Mouse (Mus musculus) stomach, embryonic 15.5 days (tissue): ENCODE measurements at regions not wholly inside any gene's neighbourhood (a gene's known extent, or its start where the extent isn't known, plus 50 kb on each side); places are given as distances from the start of the nearest gene placed in this dataset.

ENCODE experiments used
- ATAC-seq: fragments of 200-750 bp; cut with Nextera tagmentation; 2 replicates; pipeline ENCODE4 v1.8.0; 2017; ENCODE audit warnings: low read depth, moderate number of reproducible peaks, moderate TSS enrichment; ENCODE audit not compliant: insufficient read depth, low FRiP score
- H3K27ac ChIP-seq: fragments of 300-500 bp; sonication (generic); 2 replicates; pipeline ENCODE4 v1.5.1; 2015; ENCODE audit warnings: mild to moderate bottlenecking, inconsistent platforms
- H3K27me3 ChIP-seq: fragments of 300-500 bp; sonication (generic); replicated peaks from 2 replicates; pipeline ENCODE4 v1.6.1; 2015; ENCODE audit warnings: inconsistent platforms
- H3K36me3 ChIP-seq: fragments of 300-500 bp; sonication (generic); 2 replicates; pipeline ENCODE4 v1.6.1; 2015; ENCODE audit warnings: inconsistent platforms
- H3K4me1 ChIP-seq: fragments of 300-500 bp; sonication (generic); 2 replicates; pipeline ENCODE4 v1.6.1; 2015; ENCODE audit warnings: inconsistent platforms
- H3K4me2 ChIP-seq: fragments of 300-500 bp; sonication (generic); 2 replicates; pipeline ENCODE4 v1.6.1; 2015; ENCODE audit warnings: mild to moderate bottlenecking, inconsistent platforms
- H3K4me3 ChIP-seq: fragments of 300-500 bp; sonication (generic); replicated peaks from 2 replicates; pipeline ENCODE4 v1.5.1; 2015; ENCODE audit warnings: inconsistent platforms
- H3K9ac ChIP-seq: fragments of 300-500 bp; sonication (generic); 2 replicates; pipeline ENCODE4 v1.6.1; 2015; ENCODE audit warnings: inconsistent platforms
- H3K9me3 ChIP-seq: fragments of 300-500 bp; sonication (generic); 2 replicates; pipeline ENCODE4 v1.6.1; 2016; ENCODE audit warnings: inconsistent platforms
- WGBS: fragments of 180-500 bp; shearing (Covaris S2); methylation state at CpG from one replicate; pipeline ENCODE4 v1.1.7; 2015; 5-methylcytosine and 5-hydroxymethylcytosine counted together

GRCm38 (mm10) chr19:26296360-26296759 is 308.5 kb upstream of the Smarca2 start:
- ATAC-seq, result no peak
- H3K4me1 ChIP-seq, result no peaks in the 10 kb centered on the region
- H3K9me3 ChIP-seq, result no peaks in the 10 kb centered on the region
- no peak overlapping the region for H3K4me3 ChIP-seq
- H3K9ac ChIP-seq, result no peak overlapping the region
- H3K27ac ChIP-seq, result no peak overlapping the region
- H3K36me3 ChIP-seq, result no peaks in the 10 kb centered on the region
- no peak overlapping the region for H3K4me2 ChIP-seq
- no peaks in the 10 kb centered on the region for H3K27me3 ChIP-seq
- WGBS, result 70% methylated on average over 6 of the region's 6 CpGs

- no peak overlapping the region for H3K4me2 ChIP-seq
- H3K27me3 ChIP-seq, result no peaks in the 10 kb centered on the region
- no peak overlapping the region for H3K4me3 ChIP-seq
- 85% methylated on average over 1 of the region's 1 CpGs for WGBS
- H3K36me3 ChIP-seq, result no peaks in the 10 kb centered on the region
- H3K9ac ChIP-seq, result no peak overlapping the region
- ATAC-seq, result no peak
- no peak overlapping the region for H3K27ac ChIP-seq
- H3K4me1 ChIP-seq, result no peaks in the 10 kb centered on the region
- H3K9me3 ChIP-seq, result no peaks in the 10 kb centered on the region
Observed at GRCm38 (mm10) chr19:26308477-26309135, 296.2 kb upstream of the Smarca2 start.

- no peak overlapping the region for H3K9ac ChIP-seq
- no peak for ATAC-seq
- H3K4me2 ChIP-seq, result no peak overlapping the region
- H3K9me3 ChIP-seq, result no peaks in the 10 kb centered on the region
- H3K27me3 ChIP-seq, result no peaks in the 10 kb centered on the region
- no peaks in the 10 kb centered on the region; the same call in 1 of the 2 replicates for H3K4me1 ChIP-seq
- H3K27ac ChIP-seq, result no peak overlapping the region
- no peaks in the 10 kb centered on the region for H3K36me3 ChIP-seq
- H3K4me3 ChIP-seq, result no peak overlapping the region
- 83% methylated on average over 2 of the region's 2 CpGs for WGBS
Observed at GRCm38 (mm10) chr19:26318977-26319376, 285.9 kb upstream of the Smarca2 start.

GRCm38 (mm10) chr19:26323682-26324081 is 281.2 kb upstream of the Smarca2 start:
- Histone ChIP-seq H3K4me2 (no peak overlapping the region), H3K27ac (no peak overlapping the region), H3K4me1 (no peaks in the 10 kb centered on the region), H3K9ac (no peak overlapping the region), H3K4me3 (no peak overlapping the region), H3K27me3 (no peaks in the 10 kb centered on the region), H3K9me3 (no peaks in the 10 kb centered on the region), H3K36me3 (no peaks in the 10 kb centered on the region)
- WGBS, result 84% methylated on average over 5 of the region's 5 CpGs
- no peak for ATAC-seq

GRCm38 (mm10) chr19:26339120-26339519 is 265.7 kb upstream of the Smarca2 start:
- ATAC-seq, result no peak
- H3K4me2 ChIP-seq, result no peak overlapping the region
- H3K4me3 ChIP-seq, result no peak overlapping the region
- 87% methylated on average over 4 of the region's 4 CpGs for WGBS
- H3K9ac ChIP-seq, result no peak overlapping the region
- H3K4me1 ChIP-seq, result no peaks in the 10 kb centered on the region
- no peaks in the 10 kb centered on the region for H3K9me3 ChIP-seq
- no peaks in the 10 kb centered on the region for H3K27me3 ChIP-seq
- no peaks in the 10 kb centered on the region for H3K36me3 ChIP-seq
- no peak overlapping the region for H3K27ac ChIP-seq

- 61% methylated on average over 3 of the region's 3 CpGs for WGBS
- H3K36me3 ChIP-seq, result no peaks in the 10 kb centered on the region
- H3K9ac ChIP-seq, result no peak overlapping the region
- no peak overlapping the region for H3K4me3 ChIP-seq
- no peak for ATAC-seq
- H3K27me3 ChIP-seq, result no peaks in the 10 kb centered on the region
- no peak overlapping the region for H3K27ac ChIP-seq
- no peaks in the 10 kb centered on the region for H3K4me1 ChIP-seq
- no peaks in the 10 kb centered on the region for H3K9me3 ChIP-seq
- no peak overlapping the region for H3K4me2 ChIP-seq
Observed at GRCm38 (mm10) chr19:26340155-26340554, 264.7 kb upstream of the Smarca2 start.

GRCm38 (mm10) chr19:26355054-26355453 is 249.8 kb upstream of the Smarca2 start:
- Histone ChIP-seq H3K36me3 (no peaks in the 10 kb centered on the region), H3K9me3 (no peaks in the 10 kb centered on the region), H3K4me2 (no peak overlapping the region), H3K4me3 (no peak overlapping the region), H3K4me1 (no peaks in the 10 kb centered on the region), H3K27me3 (no peaks in the 10 kb centered on the region), H3K9ac (no peak overlapping the region), H3K27ac (no peak overlapping the region)
- ATAC-seq, result no peak
- 70% methylated on average over 7 of the region's 7 CpGs for WGBS

GRCm38 (mm10) chr19:26383961-26384381 is 220.9 kb upstream of the Smarca2 start:
- Histone ChIP-seq H3K9me3 (no peaks in the 10 kb centered on the region), H3K4me3 (no peak overlapping the region), H3K4me1 (no peaks in the 10 kb centered on the region), H3K36me3 (no peaks in the 10 kb centered on the region), H3K27me3 (no peaks in the 10 kb centered on the region), H3K4me2 (no peak overlapping the region), H3K27ac (no peak overlapping the region), H3K9ac (no peak overlapping the region)
- 74% methylated on average over 4 of the region's 4 CpGs for WGBS
- no peak for ATAC-seq

- Histone ChIP-seq H3K27me3 (no peaks in the 10 kb centered on the region), H3K9ac (no peak overlapping the region), H3K4me2 (no peak overlapping the region), H3K9me3 (no peaks in the 10 kb centered on the region), H3K4me3 (no peak overlapping the region), H3K4me1 (no peaks in the 10 kb centered on the region), H3K36me3 (no peaks in the 10 kb centered on the region), H3K27ac (no peak overlapping the region)
- ATAC-seq, result no peak
Observed at GRCm38 (mm10) chr19:26386075-26386474, 218.8 kb upstream of the Smarca2 start.

- H3K4me1 ChIP-seq, result no peaks in the 10 kb centered on the region
- WGBS, result 84% methylated on average over 2 of the region's 2 CpGs
- no peak for ATAC-seq
- H3K9me3 ChIP-seq, result no peaks in the 10 kb centered on the region
- H3K4me2 ChIP-seq, result no peak overlapping the region
- no peak overlapping the region for H3K9ac ChIP-seq
- H3K27ac ChIP-seq, result no peak overlapping the region
- H3K27me3 ChIP-seq, result no peaks in the 10 kb centered on the region
- H3K4me3 ChIP-seq, result no peak overlapping the region
- no peaks in the 10 kb centered on the region for H3K36me3 ChIP-seq
Observed at GRCm38 (mm10) chr19:26412684-26413083, 192.2 kb upstream of the Smarca2 start.

- Histone ChIP-seq H3K4me1 (no peaks in the 10 kb centered on the region), H3K9me3 (no peaks in the 10 kb centered on the region), H3K4me3 (no peak overlapping the region), H3K27me3 (no peaks in the 10 kb centered on the region), H3K27ac (no peak overlapping the region), H3K4me2 (no peak overlapping the region), H3K9ac (no peak overlapping the region), H3K36me3 (no peaks in the 10 kb centered on the region)
- WGBS, result 81% methylated on average over 6 of the region's 6 CpGs
- no peak for ATAC-seq
Observed at GRCm38 (mm10) chr19:26414476-26415024, 190.3 kb upstream of the Smarca2 start.

- no peaks in the 10 kb centered on the region for H3K36me3 ChIP-seq
- WGBS, result 73% methylated on average over 2 of the region's 2 CpGs
- H3K9ac ChIP-seq, result no peak overlapping the region
- no peak overlapping the region for H3K4me3 ChIP-seq
- ATAC-seq, result no peak
- no peak overlapping the region for H3K4me2 ChIP-seq
- H3K9me3 ChIP-seq, result no peaks in the 10 kb centered on the region
- no peaks in the 10 kb centered on the region for H3K27me3 ChIP-seq
- no peaks in the 10 kb centered on the region for H3K4me1 ChIP-seq
- H3K27ac ChIP-seq, result no peak overlapping the region
Observed at GRCm38 (mm10) chr19:26419781-26420180, 185.1 kb upstream of the Smarca2 start.

GRCm38 (mm10) chr19:26439163-26439562 is 165.7 kb upstream of the Smarca2 start:
- WGBS, result 50% methylated on average over 2 of the region's 2 CpGs
- H3K27me3 ChIP-seq, result no peaks in the 10 kb centered on the region
- H3K4me3 ChIP-seq, result no peak overlapping the region
- H3K27ac ChIP-seq, result no peak overlapping the region
- no peaks in the 10 kb centered on the region for H3K9me3 ChIP-seq
- no peak overlapping the region for H3K4me2 ChIP-seq
- H3K9ac ChIP-seq, result no peak overlapping the region
- H3K36me3 ChIP-seq, result no peaks in the 10 kb centered on the region
- peak; percentile 43; the same call in 1 of the 2 replicates for ATAC-seq
- no peaks in the 10 kb centered on the region for H3K4me1 ChIP-seq
